23 mouse cellular contexts compared by ENCODE assay signal in the genomic region with DNA sequence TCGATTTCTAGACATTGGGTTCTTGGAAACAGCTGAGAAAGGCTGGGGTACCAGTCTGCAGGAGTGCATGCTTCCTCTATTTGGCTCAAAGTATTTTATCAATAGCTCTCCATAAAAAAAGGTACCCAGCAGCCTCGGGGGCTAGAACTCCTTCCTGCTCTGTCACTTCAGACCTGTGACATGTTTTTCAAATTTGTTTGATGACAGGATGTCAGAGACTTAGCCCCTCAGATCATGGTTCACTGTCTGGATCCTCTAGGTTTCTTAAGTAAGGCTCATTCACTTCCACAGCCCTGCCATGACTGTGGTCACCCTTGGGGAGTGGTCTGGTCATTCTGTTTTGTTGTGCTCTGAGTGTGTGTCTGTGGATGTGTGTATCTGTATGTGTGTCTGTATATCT.
A peak's percentile ranks its signal among the peaks of the same experiment; 100 is the strongest.
DNase-seq lines count a peak whose midpoint lies in the region; ATAC-seq and TF ChIP-seq lines count a peak whose summit lies in the region.
"Had no signal": no experiment of that assay in that cellular context is flagged by ENCODE, and none has a peak within 500 bp of the region (broad histone marks: within the 10 kb centered on the region; RNA-seq: fewer than 3 reads in every experiment).

No protein-coding gene starts in this region.

- H3K4me3 ChIP-seq in heart, embryonic 10.5 days = no peak overlapping the region
- no peak overlapping the region for H3K4me3 ChIP-seq in stomach, postnatal 0 days (ENCODE audit: low read depth, low read length)
- H3K4me3 ChIP-seq: embryonic facial prominence, embryonic 15.5 days; erythroblast, embryonic 14.5 days; forebrain, embryonic 10.5 days; forebrain, embryonic 15.5 days; heart, embryonic 12.5 days; hindbrain, embryonic 10.5 days had no signal

- ATAC-seq in stomach, postnatal 0 days (ENCODE audit: low FRiP score, low TSS enrichment) = no peak
- ATAC-seq: forebrain, embryonic 15.5 days had no signal

- no peaks in the 10 kb centered on the region for H3K36me3 ChIP-seq in heart, embryonic 10.5 days
- no peaks in the 10 kb centered on the region for H3K36me3 ChIP-seq in stomach, postnatal 0 days (ENCODE audit: control insufficient read depth, insufficient read depth, low read length)
- H3K36me3 ChIP-seq: embryonic facial prominence, embryonic 15.5 days; forebrain, embryonic 10.5 days; forebrain, embryonic 15.5 days; G1E; heart, embryonic 12.5 days; hindbrain, embryonic 10.5 days had no signal

- H3K9me3 ChIP-seq in heart, embryonic 10.5 days = no peaks in the 10 kb centered on the region
- H3K9me3 ChIP-seq in stomach, postnatal 0 days (ENCODE audit: control insufficient read depth, low read length) = no peaks in the 10 kb centered on the region
- H3K9me3 ChIP-seq: embryonic facial prominence, embryonic 15.5 days; forebrain, embryonic 10.5 days; forebrain, embryonic 15.5 days; heart, embryonic 12.5 days; hindbrain, embryonic 10.5 days had no signal

- peak; percentile 52 for DNase-seq in heart, embryonic 10.5 days (ENCODE audit: low spot score)
- no peak for DNase-seq in heart, adult 9 months (ENCODE audit: low spot score in 2 of 2)
- peak; percentile 49 for DNase-seq in thymus, postnatal 14 days
- DNase-seq in thymus, postnatal 4 days = no peak
- DNase-seq in induced T-regulatory cell, adult 2 months (ENCODE audit: low read depth) = peak; percentile 32
- DNase-seq in urinary bladder, postnatal 36 days (ENCODE audit: low spot score in 2 of 2) = no peak
- DNase-seq in stomach, postnatal 0 days (ENCODE audit: low spot score) = no peak
- DNase-seq in embryo, embryonic 10 days (ENCODE audit: low spot score) = no peak
- DNase-seq: adrenal gland, postnatal 14 days; cerebellum, adult 11-12 months; cerebellum, adult 9-11 months; cerebellum, postnatal 36 days; embryo, embryonic 11 days; gastrocnemius, postnatal 10 days; heart, adult 18-20 months had no signal

- 77% methylated on average over 2 of the region's 2 CpGs for WGBS in heart, embryonic 10.5 days
- WGBS in stomach, postnatal 0 days = 65% methylated on average over 2 of the region's 2 CpGs

- H3K4me1 ChIP-seq in heart, embryonic 10.5 days = peaks cover 3% of the 10 kb centered on the region; the same call in 1 of the 2 replicates
- H3K4me1 ChIP-seq in stomach, postnatal 0 days (replicated peaks; ENCODE audit: control insufficient read depth, insufficient read depth) = no peaks in the 10 kb centered on the region
- H3K4me1 ChIP-seq: embryonic facial prominence, embryonic 15.5 days had no signal

- no peak overlapping the region for H3K27ac ChIP-seq in heart, embryonic 10.5 days
- no peak overlapping the region for H3K27ac ChIP-seq in stomach, postnatal 0 days (replicated peaks)
- H3K27ac ChIP-seq: embryonic facial prominence, embryonic 15.5 days; forebrain, embryonic 10.5 days; hindbrain, embryonic 10.5 days; hindbrain, embryonic 14.5 days had no signal

- no peaks in the 10 kb centered on the region for H3K27me3 ChIP-seq in heart, embryonic 10.5 days (ENCODE audit: insufficient read depth, poor library complexity, severe bottlenecking)
- no peaks in the 10 kb centered on the region for H3K27me3 ChIP-seq in stomach, postnatal 0 days (ENCODE audit: control insufficient read depth, insufficient read depth, low read length)
- H3K27me3 ChIP-seq: embryonic facial prominence, embryonic 15.5 days; forebrain, embryonic 15.5 days; heart, embryonic 12.5 days had no signal

- no peak overlapping the region for H3K9ac ChIP-seq in stomach, postnatal 0 days (ENCODE audit: low read length)
- H3K9ac ChIP-seq: embryonic facial prominence, embryonic 15.5 days; forebrain, embryonic 15.5 days; heart, embryonic 12.5 days; hindbrain, embryonic 14.5 days had no signal

- no peak for TF ChIP-seq EP300 in stomach, postnatal 0 days (optimal IDR thresholded peaks at IDR 0.05)

- no peak overlapping the region for H3K4me2 ChIP-seq in stomach, postnatal 0 days (replicated peaks; ENCODE audit: low read depth)
- H3K4me2 ChIP-seq: embryonic facial prominence, embryonic 15.5 days; forebrain, embryonic 15.5 days; heart, embryonic 12.5 days; hindbrain, embryonic 14.5 days had no signal

- no peak for TF ChIP-seq CTCF in stomach, postnatal 0 days (IDR thresholded peaks at IDR 0.05; ENCODE audit: low read depth)

Comparison
In these comparisons a context has a peak if more than half of its experiments do, and no peak if none do; other contexts are left out.
1. DNase-seq: peak in heart, embryonic 10.5 days (single experiment), thymus, postnatal 14 days (single experiment) and induced T-regulatory cell, adult 2 months (single experiment); none in heart, adult 9 months (0 of 2), thymus, postnatal 4 days (single experiment), urinary bladder, postnatal 36 days (0 of 2), stomach, postnatal 0 days (single experiment) and embryo, embryonic 10 days (single experiment).